Mouse (Mus musculus): ENCODE data around the gene Parvb.

Parvb gene

DNA sequence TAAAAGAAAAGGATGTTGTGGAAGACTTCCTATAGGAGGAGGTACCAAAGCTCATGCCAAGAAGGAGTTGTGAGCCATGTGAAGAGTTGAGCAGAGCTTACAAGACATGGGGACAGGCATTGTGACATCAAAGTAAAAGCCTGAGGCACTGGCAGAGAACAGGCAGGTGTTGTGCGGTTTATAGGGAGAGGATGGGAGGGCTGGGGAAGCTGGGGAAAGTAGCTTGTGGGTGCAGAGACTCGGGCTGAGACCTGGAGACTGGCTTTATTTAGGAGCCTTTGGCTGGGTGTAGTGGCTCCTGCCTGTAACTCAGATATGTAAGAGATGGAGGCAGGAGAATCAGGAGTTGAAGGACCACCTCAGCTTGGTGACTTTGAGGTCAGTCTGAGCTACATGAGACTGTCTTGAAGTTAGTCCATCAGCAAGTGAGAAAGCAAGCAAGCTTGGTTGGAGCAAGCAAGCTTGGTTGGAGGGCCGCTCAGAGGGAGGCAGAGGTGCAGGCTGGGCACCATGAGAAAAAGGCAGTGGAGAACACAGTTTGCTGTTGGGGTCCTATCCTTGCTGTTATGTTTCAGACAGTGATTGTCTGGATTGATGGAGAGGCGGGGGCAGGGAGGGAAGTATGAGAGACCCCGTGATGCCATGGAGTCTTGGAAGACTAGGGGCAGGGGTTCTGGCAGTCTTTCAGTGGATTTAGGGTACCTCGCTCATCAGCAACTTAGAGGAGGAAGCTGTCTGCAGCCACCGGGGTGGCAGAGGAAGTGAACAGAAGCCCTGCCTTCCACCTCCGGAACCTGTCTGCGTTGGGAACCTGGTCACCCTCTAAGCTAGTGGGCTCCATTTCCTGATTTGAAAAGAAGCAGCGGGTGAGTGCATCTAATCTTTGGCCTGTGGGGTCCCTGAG lies 92.4 kb downstream of the Parvb start, which contains the start of gene Parvg:
Gene Parvg, plus strand, starts transcription at position 61 of the 904 bp plus-strand sequence.
- peak; percentile 77 to 78 for DNase-seq (ENCODE audit: low spot score in 2 of 2)

DNA sequence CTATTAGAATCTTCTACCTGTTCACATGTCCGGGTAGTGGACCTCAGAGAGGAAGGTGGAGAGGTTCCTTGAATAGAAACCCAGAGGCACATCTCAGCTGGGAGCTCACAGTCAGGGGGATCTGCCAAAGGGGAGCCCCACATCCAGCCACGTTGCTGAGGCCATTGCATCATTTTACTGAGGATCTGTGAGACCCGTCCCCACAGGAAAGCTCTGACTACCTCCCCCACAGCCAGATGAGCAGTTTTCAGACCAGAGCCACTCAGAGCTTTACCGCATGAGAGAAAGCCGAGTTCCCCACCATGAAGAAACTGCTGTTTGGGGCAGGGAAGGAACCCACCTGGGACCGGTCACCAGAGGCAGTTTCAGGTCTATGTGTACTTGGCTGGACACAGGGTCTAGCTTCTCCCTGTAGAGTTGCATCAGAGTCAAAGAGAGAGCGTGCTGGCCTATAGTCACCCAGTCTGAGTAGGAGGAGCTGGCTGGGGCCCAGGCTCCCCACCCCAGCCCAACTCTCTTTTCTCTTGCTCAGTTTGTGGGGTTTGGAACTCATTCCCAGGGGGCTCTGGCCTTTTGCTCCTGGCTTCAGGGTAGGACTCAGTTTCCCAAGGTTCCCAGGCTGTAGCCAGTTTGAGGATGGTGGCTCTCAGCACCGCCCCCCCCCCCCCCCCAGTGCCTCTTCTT lies 93.2 kb downstream of the Parvb start:
- peak; percentile 20 to 33 for DNase-seq (ENCODE audit: low spot score in 2 of 2)

- peak; percentile 15 to 31 for DNase-seq (ENCODE audit: low spot score in 2 of 2)
These were observed 93.9 kb downstream of the Parvb start for GRCm38 (mm10) chr15:84325736-84326135.

DNA sequence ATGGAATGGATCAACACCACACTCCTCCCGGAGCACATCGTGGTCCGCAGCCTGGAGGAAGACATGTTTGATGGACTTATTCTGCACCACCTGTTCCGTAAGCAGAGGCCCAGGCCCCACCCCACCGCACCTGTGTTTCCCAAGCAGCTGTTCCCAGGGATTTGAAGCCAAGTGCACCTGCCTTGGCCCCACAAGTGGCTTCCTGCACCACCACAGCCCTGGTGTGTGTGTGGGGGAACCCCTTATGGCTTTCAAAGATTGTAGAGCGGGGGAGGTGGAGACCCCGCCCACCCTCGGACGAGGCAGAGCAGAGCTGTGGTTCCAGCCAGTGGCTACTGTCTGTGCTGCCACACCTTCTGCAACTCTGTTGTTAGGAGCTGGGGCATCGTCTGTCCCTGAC lies 97.0 kb downstream of the Parvb start:
- no peak for DNase-seq (ENCODE audit: low spot score in 2 of 2)

GRCm38 (mm10) chr15:84329940-84330339 lies 98.1 kb downstream of the Parvb start:
- DNase-seq (ENCODE audit: low spot score in 2 of 2), result no peak

DNA sequence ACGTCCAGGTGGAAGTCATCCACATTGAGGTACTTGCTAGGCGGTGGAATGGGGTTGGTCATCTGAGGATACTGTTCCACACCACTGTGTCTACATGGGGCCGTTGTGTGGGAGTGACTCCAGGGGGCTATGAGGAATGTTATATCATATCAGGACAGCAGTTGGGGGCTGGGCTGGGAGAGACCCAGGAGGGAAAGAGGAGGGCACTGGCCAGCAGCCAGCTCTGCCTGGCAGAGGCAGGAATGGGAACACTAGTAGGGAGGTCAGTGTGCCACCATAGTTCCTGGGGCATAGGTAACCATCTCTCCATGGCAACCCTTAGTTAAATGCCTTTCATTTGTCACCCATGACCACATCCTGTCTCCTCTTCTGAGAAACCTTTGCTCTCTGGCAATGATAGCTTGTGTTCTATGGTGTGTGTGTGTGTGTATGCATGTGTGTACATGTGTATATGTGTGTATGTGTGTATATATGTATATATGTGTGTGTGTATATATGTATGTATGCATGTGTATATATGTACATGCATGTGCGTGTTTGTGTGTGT lies 99.3 kb downstream of the Parvb start:
- no peak for DNase-seq (ENCODE audit: low spot score in 2 of 2)

GRCm38 (mm10) chr15:84336281-84336817 lies 104.5 kb downstream of the Parvb start:
- DNase-seq (ENCODE audit: low spot score in 2 of 2), result no peak

- no peak for DNase-seq (ENCODE audit: low spot score in 2 of 2)
These were observed 105.8 kb downstream of the Parvb start for GRCm38 (mm10) chr15:84337599-84337998.

GRCm38 (mm10) chr15:84340926-84341325 lies 109.1 kb downstream of the Parvb start:
- DNase-seq (ENCODE audit: low spot score in 2 of 2), result peak; percentile 19 to 40

- DNase-seq (ENCODE audit: low spot score in 2 of 2), result no peak
These were observed 116.9 kb downstream of the Parvb start for GRCm38 (mm10) chr15:84348769-84349168.

- peak in 1 of 2 experiments; percentile 7 for DNase-seq (ENCODE audit: low spot score in 2 of 2)
These were observed 118.3 kb downstream of the Parvb start for GRCm38 (mm10) chr15:84349915-84350738.

DNA sequence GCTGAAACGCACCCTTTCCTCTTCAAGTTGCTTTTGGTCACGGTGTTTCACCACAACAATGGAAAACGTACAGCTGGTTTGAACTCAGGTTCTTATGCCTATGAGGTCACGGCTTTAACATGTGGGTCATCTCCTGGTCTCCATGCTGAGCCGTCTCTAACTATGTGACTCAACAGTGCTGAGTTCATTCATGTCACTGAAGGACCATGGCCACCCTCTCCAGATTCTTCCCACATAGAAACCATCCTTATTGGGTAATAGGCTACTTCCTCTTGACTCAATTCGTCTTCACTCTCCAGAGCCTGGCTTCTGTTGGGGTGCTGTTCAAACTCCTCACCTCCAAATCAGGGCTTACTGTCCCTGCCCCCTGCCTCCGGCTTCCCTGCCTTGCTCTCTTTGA lies 119.5 kb downstream of the Parvb start:
- DNase-seq (ENCODE audit: low spot score in 2 of 2), result no peak

DNA sequence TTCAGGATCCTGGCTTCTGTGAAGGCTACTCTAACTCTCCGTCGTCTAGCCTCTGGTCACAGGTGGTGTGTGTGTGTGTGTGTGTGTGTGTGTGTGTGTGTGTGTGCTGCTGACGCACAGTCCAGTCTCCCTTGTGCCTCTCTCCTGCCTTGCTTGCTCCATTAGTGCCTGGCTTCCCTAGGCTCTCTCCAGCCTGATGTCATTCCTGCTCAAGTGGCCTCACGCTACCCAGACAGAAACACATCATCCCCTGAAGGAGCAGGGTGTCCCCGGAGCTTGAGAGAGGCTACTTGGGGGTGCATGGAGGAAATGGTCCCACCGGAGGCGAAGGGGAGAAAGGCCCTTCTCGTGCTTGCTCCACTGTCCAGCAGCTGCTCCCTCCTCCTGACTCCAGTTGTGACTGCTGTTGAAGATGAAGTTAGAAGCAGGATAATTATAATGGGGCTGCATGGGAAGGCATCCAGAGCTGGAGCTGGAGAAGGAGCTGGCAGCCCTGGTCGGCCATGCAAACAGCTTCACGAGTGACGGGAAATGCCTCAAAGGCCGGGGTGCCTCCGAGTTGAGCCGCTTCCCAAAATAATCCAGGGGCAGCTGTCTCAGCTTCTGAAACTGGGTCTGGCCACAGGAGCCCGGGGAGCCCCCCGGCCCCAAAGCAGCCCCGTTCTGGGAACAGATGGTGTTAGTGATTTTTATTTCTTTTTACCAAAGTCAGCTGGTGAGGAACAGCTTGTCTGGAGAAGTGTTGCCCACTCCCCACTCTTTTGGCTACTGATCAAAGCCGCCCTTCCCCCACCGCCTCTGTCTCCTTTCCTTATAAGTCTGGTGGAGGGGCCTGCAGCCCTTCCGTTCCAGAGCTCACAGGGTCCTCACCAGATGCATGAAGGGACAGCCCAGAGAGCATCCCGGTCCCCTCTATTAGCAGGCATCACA lies 120.3 kb downstream of the Parvb start:
- no peak for DNase-seq (ENCODE audit: low spot score in 2 of 2)

DNA sequence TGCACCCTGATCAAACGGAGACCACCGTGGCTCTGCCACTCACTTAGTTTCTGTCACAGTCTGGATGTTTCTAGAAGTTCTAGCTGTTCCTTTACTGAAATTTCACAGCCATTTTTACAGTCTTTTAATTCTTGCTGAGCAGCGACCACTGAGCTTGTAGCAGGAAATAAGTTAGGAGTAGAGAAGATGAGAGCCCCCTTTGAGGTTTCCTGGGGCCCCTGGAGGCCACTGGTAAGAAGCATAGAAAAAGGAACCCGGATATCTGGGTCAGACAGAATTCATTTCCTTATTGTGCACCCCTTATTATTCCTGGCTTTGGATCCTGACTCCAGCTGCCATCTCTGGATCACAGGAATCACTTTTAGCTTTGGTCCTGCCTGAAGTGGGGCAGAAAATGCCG lies 123.2 kb downstream of the Parvb start:
- no peak for DNase-seq (ENCODE audit: low spot score in 2 of 2)

- DNase-seq (ENCODE audit: low spot score in 2 of 2), result no peak
These were observed 132.9 kb downstream of the Parvb start for GRCm38 (mm10) chr15:84364746-84365145.
